Mouse (Mus musculus) embryonic fibroblast, embryonic 13.5 days (primary cell): ENCODE results near the gene Nup43.

Experiments used
- CTCF ChIP-seq: IDR thresholded peaks from 2 replicates; pipeline ENCODE4 v1.5.1; 2011; ENCODE audit warnings: mild to moderate bottlenecking, control low read depth, low read length, moderate library complexity, borderline replicate concordance; ENCODE audit not compliant: insufficient read depth
- POLR2A ChIP-seq: IDR thresholded peaks from 2 replicates; pipeline ENCODE4 v1.6.1; 2011; ENCODE audit warnings: low read depth, mild to moderate bottlenecking, control low read depth, low read length, moderate library complexity

DNA sequence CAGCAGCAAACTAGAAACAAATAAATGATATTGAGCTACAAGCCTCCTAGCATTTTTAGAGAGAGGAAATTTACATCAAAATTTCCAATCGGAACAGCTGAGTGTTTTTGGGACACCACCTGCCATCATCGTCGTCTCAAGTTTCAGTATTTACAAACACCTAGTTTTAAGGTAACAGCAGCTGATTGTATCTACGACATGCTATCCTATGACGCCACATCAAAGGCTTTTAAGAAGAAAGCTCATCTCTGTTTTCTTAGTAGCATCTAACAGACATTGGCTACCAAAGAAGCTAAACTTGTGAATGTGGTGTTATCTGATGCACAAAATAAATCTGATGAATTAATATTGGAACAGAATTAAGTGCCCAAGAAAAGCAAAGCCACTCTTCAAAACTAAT, 37.0 kb upstream of the Nup43 start:
- TF ChIP-seq CTCF = no peak
- no peak for TF ChIP-seq POLR2A
